Mouse (Mus musculus) left cerebral cortex, adult 2 months (tissue): ENCODE results near the gene Ipo11. TPM values are rescaled to one million over a fixed set of nuclear protein-coding genes. Genes with fewer than 3 reads are reported as not detected.

Experiments
- DNase-seq, 2 experiments: peaks; one replicate each; pipeline ENCODE4 v3.0.0; 2021 to 2022; ENCODE audit warnings: low spot score in 2 of 2, mixed read lengths in 1 of 2; ENCODE audit errors: extremely low spot score in 1 of 2
- H3K27ac ChIP-seq: fragments of 200-600 bp; 2 replicates; pipeline ENCODE4 v1.8.1; 2022
- H3K4me3 ChIP-seq: fragments of 200-600 bp; 2 replicates; pipeline ENCODE4 v1.8.1; 2022
- CTCF ChIP-seq: fragments of 200-600 bp; IDR thresholded peaks from 2 replicates; pipeline ENCODE4 v1.8.1; 2022; ENCODE audit warnings: antibody characterized with exemption, mild to moderate bottlenecking, moderate library complexity
- intact Hi-C: fragments of 180-260 bp; cut with DNase I; formaldehyde crosslinking; loops from one replicate; pipeline ENCODE4 v1.15.1; 2025
- total RNA-seq, 2 experiments: library from RNA; stranded (reverse); gene quantifications; 2 replicates each; pipeline ENCODE4 v1.2.3; 2021

Ipo11 gene
- total RNA-seq, 2 experiments from 2014 or later = 58.9 to 59.3 TPM

DNA sequence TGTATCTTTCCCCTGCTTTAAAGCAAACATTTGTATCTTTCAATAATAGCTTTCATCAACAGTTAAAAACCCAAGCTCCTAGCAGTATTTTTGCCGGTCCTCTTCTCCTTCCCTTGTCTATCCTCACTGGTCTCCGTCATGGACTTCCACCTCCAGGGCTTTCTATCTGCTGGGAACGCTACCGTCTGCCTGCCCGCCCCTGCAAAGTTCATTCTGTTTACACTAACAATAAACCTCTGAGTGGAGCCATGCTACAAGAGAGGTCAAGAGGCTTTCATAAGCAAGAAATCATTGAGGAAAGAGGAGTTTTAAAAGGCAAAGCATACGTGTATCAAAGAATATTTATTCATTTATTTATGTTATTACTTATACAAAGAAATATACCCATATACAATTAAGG is 106.7 kb downstream of the Ipo11 start:
- DNase-seq = no peak
- intact Hi-C loops = no loop called here
- Histone ChIP-seq H3K27ac (no peak overlapping the region), H3K4me3 (no peak overlapping the region)
- no peak for TF ChIP-seq CTCF

DNA sequence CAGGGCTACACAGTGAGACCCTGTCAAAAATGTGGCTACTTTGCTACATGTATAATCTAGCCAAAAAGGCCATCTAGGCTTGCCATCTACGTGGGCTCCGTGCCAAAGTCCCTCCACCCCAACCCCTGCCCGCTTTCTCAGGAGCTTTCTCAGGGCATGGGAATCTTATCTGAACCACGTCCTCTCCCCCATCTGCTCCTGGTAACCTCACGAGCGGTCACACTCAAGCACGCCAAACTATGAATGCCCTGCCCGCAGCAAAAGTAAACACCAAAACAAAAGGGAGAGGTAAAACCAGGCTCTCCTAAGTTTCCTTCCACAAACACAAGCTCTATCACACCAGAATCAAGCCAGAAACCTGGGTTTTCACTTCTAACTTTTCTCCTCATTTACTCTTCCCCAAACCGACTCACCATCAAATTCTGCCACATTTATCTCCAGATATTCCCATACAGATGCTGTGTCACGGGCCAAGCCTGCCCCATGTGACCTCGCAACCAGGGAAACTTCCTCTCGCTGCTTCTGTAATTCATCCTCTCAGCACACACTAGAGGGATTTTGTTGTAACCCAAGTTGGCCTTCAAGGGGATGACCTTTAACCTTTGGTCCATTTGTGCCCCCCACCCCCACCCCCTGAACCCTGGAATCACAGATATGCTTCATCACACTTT is 107.3 kb downstream of the Ipo11 start:
- intact Hi-C loops = no loop called here
- no peak overlapping the region for H3K4me3 ChIP-seq
- DNase-seq = no peak
- H3K27ac ChIP-seq = no peak overlapping the region
- no peak for TF ChIP-seq CTCF

DNA sequence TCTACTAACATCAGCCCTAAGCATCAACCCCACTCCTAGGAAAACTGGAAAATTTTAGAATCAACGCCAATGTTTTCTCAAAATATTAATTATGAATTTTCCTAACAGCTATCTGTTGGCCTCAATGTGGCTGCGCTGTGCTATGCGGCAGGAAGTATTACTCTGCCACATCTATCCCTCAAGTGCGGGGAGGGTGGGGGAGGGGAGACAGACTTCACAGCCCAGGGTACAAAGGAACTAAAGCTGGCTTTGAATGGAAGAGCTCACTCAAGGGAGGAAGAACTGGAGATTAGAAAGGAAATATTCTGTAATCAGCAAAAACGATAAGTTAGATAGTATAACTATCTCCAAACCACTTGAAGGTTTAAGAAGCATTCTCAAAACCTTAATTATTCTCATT is 111.1 kb downstream of the Ipo11 start:
- Histone ChIP-seq H3K4me3 (no peak overlapping the region), H3K27ac (no peak overlapping the region)
- intact Hi-C loops = no loop called here
- no peak for TF ChIP-seq CTCF
- no peak for DNase-seq

DNA sequence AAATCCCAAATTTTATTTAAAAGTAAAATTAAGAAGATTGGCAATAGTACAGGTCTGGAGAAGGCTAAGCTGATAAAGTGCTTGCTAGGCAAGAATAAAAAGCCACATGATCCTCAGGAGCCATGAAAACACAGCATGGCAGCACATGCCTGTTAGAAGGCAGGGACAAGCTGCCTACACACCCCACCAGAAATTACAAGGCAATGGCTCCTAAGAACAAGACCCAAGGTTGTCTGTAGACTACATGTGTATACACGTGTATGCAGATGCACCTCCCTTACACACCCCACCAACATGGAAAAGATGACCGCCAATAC is 112.9 kb downstream of the Ipo11 start:
- no peak for TF ChIP-seq CTCF
- intact Hi-C loops = no loop called here

DNA sequence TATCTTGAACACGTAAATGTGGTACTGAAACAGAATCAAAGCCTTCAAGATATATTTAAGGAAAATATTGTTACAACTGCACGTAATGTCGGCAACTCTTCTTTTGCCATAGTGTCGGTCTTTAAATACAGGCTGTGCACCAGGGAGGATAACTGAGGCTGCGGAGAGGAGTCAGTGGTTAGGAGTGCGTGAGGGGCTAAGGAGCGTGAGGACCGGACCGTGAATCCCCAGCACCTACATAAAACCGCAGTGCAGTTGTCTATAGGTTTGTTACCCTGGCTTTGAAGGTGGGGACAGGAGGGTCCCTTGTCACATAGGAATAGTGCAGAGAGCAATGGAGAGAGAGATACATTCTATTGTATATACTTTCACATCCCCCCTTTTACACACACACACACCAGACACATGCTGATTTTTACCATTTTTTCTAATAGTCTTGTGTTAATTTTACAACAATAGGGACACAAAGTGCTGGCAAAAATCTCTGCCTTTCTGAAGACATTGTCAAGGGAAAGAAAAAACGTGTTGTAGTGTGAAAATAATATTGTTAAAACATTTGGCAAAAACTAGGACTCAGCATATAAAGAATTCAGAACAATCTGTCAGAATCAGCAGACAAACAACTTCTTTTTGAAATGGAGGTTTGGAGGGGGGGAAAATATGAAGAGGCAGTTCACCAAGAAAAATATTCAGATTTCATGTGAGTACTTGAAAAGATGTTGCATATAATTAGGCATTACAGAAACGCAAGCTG is 113.5 kb downstream of the Ipo11 start:
- intact Hi-C loops = no loop called here
- TF ChIP-seq CTCF = no peak
- Histone ChIP-seq H3K4me3 (no peak overlapping the region), H3K27ac (no peak overlapping the region)
- no peak for DNase-seq

More for the DNA sequence above, 112.9 kb downstream of the Ipo11 start:
- DNase-seq = no peak
- Histone ChIP-seq H3K4me3 (no peak overlapping the region), H3K27ac (no peak overlapping the region)

DNA sequence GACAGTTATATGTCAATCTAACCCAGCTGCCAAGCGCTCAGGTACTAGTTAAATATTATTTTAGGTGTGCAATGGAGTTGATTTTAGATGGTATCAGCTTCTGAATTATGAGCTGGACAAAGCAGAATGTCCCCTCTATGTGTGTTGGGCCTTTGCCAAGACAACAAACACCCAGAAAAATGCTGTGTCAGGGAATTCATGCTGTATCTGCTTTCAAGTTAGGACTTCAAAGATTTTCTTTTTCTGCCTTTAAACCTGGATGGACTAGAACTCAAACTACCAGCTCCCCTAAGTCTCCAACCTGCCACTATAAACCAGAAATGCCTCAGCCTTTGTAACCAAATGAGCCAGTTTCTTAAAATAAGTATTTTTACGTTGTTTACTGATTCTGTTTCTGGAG is 116.6 kb downstream of the Ipo11 start:
- no peak overlapping the region for H3K27ac ChIP-seq
- H3K4me3 ChIP-seq = no peak overlapping the region
- no peak for TF ChIP-seq CTCF
- intact Hi-C loops = no loop called here
- no peak for DNase-seq

DNA sequence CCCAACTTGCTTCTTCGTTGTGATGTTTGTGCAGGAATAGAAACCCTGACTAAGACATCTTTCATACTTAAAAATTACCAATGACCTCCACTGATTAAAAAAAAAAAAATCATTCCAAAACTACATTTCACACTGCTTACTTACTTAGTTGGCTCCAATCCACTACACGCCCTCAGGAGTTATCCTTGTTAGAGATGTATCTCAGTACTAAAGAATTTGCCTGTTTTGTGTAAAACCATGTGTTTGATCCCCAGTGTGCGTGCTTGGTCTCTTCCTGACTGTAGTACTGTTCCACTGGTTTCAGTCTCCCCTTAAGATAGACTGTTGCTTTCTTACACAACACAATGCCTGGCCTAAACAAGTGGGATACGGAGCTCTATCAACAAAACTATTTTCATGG is 117.0 kb downstream of the Ipo11 start:
- Histone ChIP-seq H3K27ac (no peak overlapping the region), H3K4me3 (no peak overlapping the region)
- TF ChIP-seq CTCF = no peak
- no peak for DNase-seq
- intact Hi-C loops = no loop called here

DNA sequence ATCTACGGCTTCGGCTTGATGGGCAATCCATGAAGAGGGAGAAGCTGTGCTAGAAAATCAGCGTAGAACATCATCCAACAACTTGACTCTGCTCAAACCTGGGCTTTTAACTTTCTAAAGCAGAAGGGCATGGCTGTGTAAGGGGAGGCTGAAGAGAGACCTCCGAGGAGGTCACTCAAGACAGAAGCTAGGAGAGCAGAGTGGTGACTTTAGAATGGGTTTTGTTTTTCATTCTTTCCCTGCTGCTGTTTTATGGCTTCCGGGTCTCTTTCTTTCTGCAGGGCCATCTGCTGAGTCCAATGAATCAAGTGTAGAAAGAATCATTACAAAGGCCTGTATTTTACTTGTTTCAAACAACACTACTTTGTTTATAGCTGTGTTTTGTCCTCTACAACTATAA is 119.7 kb downstream of the Ipo11 start:
- no peak for DNase-seq
- Histone ChIP-seq H3K27ac (peak overlapping the region; percentile 68; the same call in 1 of the 2 replicates), H3K4me3 (no peak overlapping the region)
- intact Hi-C loops = no loop called here
- TF ChIP-seq CTCF = no peak

DNA sequence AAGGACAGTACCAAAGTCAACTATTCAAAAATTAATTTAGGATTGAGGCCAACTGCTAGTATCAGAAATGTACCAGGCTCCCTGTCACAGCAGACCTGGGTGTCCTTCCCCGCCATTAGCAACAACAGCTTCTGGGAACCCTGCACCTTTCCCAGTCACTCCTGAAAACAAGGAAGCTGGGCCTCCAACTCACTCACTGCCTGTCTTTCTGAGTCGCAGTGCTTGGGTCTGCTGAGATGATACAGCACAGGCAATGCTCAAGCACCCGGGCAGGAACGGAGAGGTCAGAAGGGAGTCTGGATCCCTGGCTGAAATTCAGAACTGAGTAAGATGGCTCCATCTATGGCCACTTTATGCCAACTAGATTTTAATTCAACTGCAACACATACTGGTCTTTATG is 123.2 kb downstream of the Ipo11 start:
- DNase-seq = no peak
- intact Hi-C loops = no loop called here
- TF ChIP-seq CTCF = no peak
- Histone ChIP-seq H3K27ac (no peak overlapping the region), H3K4me3 (no peak overlapping the region)

DNA sequence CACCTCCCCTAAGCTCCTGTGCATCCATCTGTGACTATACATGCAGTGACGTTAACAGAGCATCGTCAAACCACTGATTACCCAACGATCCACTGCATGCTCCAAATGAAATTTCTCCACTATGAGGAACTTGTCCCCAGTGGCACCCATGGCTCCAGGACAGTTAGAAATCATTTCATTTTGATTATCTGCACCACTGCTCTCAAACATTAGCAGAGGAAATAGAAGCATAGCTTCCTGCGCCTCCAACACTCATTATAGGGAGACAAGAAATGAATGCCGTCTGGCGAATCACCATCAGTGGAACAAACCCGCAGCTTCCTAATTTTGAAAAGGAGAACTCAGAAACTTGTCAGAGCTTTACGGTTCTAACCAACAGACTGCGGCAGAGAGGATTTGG is 123.7 kb downstream of the Ipo11 start:
- DNase-seq = no peak
- no peak overlapping the region for H3K4me3 ChIP-seq
- no peak overlapping the region for H3K27ac ChIP-seq
- intact Hi-C loops = no loop called here
- no peak for TF ChIP-seq CTCF

DNA sequence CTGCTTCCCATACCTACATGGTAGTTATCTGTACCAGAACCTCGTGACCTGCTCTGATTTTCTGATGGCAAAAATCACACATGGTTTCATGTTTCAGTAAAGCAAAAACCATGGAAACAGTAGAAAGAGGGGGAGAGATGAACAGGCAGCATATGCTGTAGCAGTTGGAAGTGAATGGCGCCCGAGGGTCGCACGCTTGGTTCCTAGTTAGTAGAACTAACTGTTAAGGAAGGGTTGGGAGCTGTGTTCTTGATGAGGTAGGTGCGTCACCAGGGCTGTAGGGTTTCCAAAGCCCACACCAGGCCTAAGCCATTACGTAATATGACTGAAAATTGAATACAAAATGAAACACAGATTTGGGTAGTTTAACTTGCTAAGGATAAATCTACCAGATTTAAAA is 126.6 kb downstream of the Ipo11 start:
- H3K27ac ChIP-seq = no peak overlapping the region
- no peak for DNase-seq
- TF ChIP-seq CTCF = no peak
- intact Hi-C loops = no loop called here
- no peak overlapping the region for H3K4me3 ChIP-seq

DNA sequence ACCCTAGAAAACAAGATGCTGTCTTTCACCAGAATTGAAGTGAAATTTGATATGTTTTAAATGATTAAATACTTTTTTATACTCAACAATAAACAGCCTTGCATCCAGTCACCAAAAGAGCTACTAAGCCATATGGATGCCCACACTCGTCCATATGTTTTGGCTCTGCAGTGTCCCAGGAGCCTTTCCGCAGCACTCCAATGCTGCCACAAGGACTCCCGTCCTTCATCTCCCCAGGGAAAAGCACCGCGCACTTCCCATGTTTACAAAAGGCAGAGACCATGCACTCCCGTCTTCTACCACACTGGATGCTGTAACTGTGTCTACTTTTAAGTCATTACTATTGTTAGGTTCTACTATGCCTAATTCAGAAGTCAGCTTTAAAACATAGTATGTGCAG is 127.9 kb downstream of the Ipo11 start:
- TF ChIP-seq CTCF = no peak; the same call in 1 of the 2 replicates
- Histone ChIP-seq H3K4me3 (no peak overlapping the region), H3K27ac (no peak overlapping the region)
- DNase-seq = no peak
- intact Hi-C loops = no loop called here

DNA sequence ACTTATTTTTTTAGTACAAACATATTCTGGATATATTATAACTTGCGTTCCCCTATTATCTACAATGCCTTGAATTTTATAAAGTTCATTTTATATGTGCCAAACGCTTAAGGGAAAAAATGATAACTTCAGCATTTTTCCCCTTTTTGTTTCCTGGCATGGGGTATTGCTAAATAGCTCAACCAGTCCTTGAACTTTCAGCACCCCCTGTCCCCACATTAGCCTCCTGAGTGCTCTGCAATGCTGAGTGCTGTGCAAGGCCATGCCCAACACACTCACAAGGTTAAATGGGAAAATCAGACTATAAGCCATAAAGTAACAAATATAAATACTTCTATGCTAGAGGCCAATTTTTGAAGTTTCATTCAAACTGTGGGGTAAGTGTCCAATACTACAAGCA is 128.4 kb downstream of the Ipo11 start:
- intact Hi-C loops = no loop called here
- no peak for DNase-seq
- TF ChIP-seq CTCF = no peak
- H3K4me3 ChIP-seq = no peak overlapping the region
- H3K27ac ChIP-seq = no peak overlapping the region
